Mouse (Mus musculus) ES-E14 (cell line): ENCODE data around the gene Clp1. TPM values are rescaled to one million over a fixed set of nuclear protein-coding genes. Genes with fewer than 3 reads are reported as not detected.

Experiments
- DNase-seq: peaks from one replicate; pipeline ENCODE4 v3.0.0-alpha.2; 2013; ENCODE audit warnings: low read depth, low spot score
- H3K27ac ChIP-seq: 2 replicates; pipeline ENCODE4 v1.5.1; 2012; ENCODE audit warnings: low read depth, mild to moderate bottlenecking, low read length, moderate library complexity, mixed read lengths; ENCODE audit not compliant: poor library complexity, insufficient read depth, severe bottlenecking
- H3K36me3 ChIP-seq: 2 replicates; pipeline ENCODE4 v1.6.1; 2012; ENCODE audit warnings: mild to moderate bottlenecking, low read length, moderate library complexity, mixed read lengths; ENCODE audit not compliant: control insufficient read depth, poor library complexity, insufficient read depth, severe bottlenecking
- H3K4me1 ChIP-seq, 2 experiments: fragments of 150-350 bp in 1 of 2; sonication (generic) in 1 of 2; 2 replicates each; pipeline ENCODE4 v1.6.1; 2012; ENCODE audit warnings: low read length in 2 of 2, mild to moderate bottlenecking in 1 of 2, mixed read lengths in 1 of 2; ENCODE audit not compliant: control insufficient read depth in 2 of 2, insufficient read depth in 2 of 2, poor library complexity in 1 of 2
- H3K4me3 ChIP-seq, 2 experiments: fragments of 150-350 bp in 1 of 2; sonication (generic) in 1 of 2; 2 replicates each; pipeline ENCODE4 v1.5.1; 2012; ENCODE audit warnings: low read length in 2 of 2, low read depth in 1 of 2, mild to moderate bottlenecking in 1 of 2, mixed read lengths in 1 of 2; ENCODE audit not compliant: insufficient read depth in 1 of 2, poor library complexity in 1 of 2, severe bottlenecking in 1 of 2
- H3K9ac ChIP-seq: 2 replicates; pipeline ENCODE4 v1.6.1; 2012; ENCODE audit warnings: low read depth, mild to moderate bottlenecking, low read length, mixed read lengths; ENCODE audit not compliant: poor library complexity, insufficient read depth, severe bottlenecking
- H3K9me3 ChIP-seq: fragments of 150-350 bp; sonication (generic); 2 replicates; pipeline ENCODE4 v1.6.1; 2012; ENCODE audit warnings: low read depth, mild to moderate bottlenecking, low read length; ENCODE audit not compliant: control insufficient read depth, insufficient read depth
- CHD2 ChIP-seq: IDR thresholded peaks from 2 replicates; pipeline ENCODE4 v1.6.1; 2014; ENCODE audit warnings: mild to moderate bottlenecking, low read depth, low read length, inconsistent platforms
- HCFC1 ChIP-seq: IDR thresholded peaks from 2 replicates; pipeline ENCODE4 v1.6.1; 2012; ENCODE audit warnings: low read length, inconsistent platforms, borderline replicate concordance; ENCODE audit not compliant: insufficient read depth
- MAFK ChIP-seq: IDR thresholded peaks from 2 replicates; pipeline ENCODE4 v1.6.1; 2014; ENCODE audit warnings: mild to moderate bottlenecking, low read depth, low read length, inconsistent platforms; ENCODE audit not compliant: insufficient read depth
- ZC3H11A ChIP-seq: IDR thresholded peaks from 2 replicates; pipeline ENCODE4 v1.6.1; 2012; ENCODE audit warnings: low read depth, mild to moderate bottlenecking, inconsistent platforms, low read length, borderline replicate concordance
- ZNF384 ChIP-seq: IDR thresholded peaks from 2 replicates; pipeline ENCODE4 v1.6.1; 2012; ENCODE audit warnings: low read depth, low read length, inconsistent platforms
- in situ Hi-C, 2 experiments: fragments of 600-800 bp; cut with MboI; formaldehyde crosslinking; loops; one replicate each; pipeline ENCODE4 v1.15.1; 2025; ENCODE audit warnings: low sequenced_read_pairs in 2 of 2, inconsistent platforms in 1 of 2; ENCODE audit not compliant: unreplicated experiment in 2 of 2
- total RNA-seq: library from RNA; depleted of rRNA; stranded (reverse); fragments of 300-350 nt; gene quantifications from 2 replicates; pipeline ENCODE4 v1.2.3, GENCODE M21; 2012

Clp1 gene
- total RNA-seq, 1 experiment, result 36.4 TPM

- Histone ChIP-seq H3K9ac (no peak overlapping the region), H3K36me3 (no peaks in the 10 kb centered on the region), H3K27ac (no peak overlapping the region), H3K9me3 (no peaks in the 10 kb centered on the region), H3K4me1 (peaks cover 0 to 5% of the 10 kb centered on the region in 2 experiments; a peak in 1 of 4 replicates), H3K4me3 (no peak overlapping the region)
- in situ Hi-C loops, result no loop called here
- no peak for DNase-seq
- TF ChIP-seq CHD2 (no peak), ZC3H11A (no peak), HCFC1 (no peak), ZNF384 (no peak)
Observed at GRCm38 (mm10) chr2:84756245-84756644, 29.1 kb upstream of the Clp1 start.

GRCm38 (mm10) chr2:84750115-84750514 is 23.0 kb upstream of the Clp1 start:
- Histone ChIP-seq H3K36me3 (no peaks in the 10 kb centered on the region), H3K9ac (no peak overlapping the region), H3K9me3 (no peaks in the 10 kb centered on the region), H3K27ac (no peak overlapping the region), H3K4me1 (no peaks in the 10 kb centered on the region), H3K4me3 (no peak overlapping the region)
- in situ Hi-C loops, result no loop called here
- no peak for DNase-seq
- TF ChIP-seq ZNF384, result no peak
- no peak for TF ChIP-seq HCFC1
- TF ChIP-seq CHD2, result no peak
- no peak for TF ChIP-seq MAFK
- TF ChIP-seq ZC3H11A, result no peak

GRCm38 (mm10) chr2:84744126-84744525 is 17.0 kb upstream of the Clp1 start:
- Histone ChIP-seq H3K4me3 (peak overlapping the region; percentile 85 to 99), H3K36me3 (peaks cover 13% of the 10 kb centered on the region), H3K4me1 (peaks cover 3 to 5% of the 10 kb centered on the region in 2 experiments; a peak in 2 of 4 replicates), H3K9ac (peak overlapping the region; percentile 89), H3K27ac (peak overlapping the region; percentile 95), H3K9me3 (no peaks in the 10 kb centered on the region)
- TF ChIP-seq ZNF384 (0 out of 2 replicates have a peak, but pooled peaks have one; percentile 27), ZC3H11A (no peak), HCFC1 (peak; percentile 51; the same call in 1 of the 2 replicates), CHD2 (peak; percentile 44; the same call in 1 of the 2 replicates), MAFK (no peak)
- in situ Hi-C loops, result no loop called here
- peak; percentile 79 for DNase-seq

- TF ChIP-seq HCFC1 (0 out of 2 replicates have a peak, but pooled peaks have one; percentile 20), ZC3H11A (no peak), CHD2 (peak; percentile 65; the same call in 1 of the 2 replicates), MAFK (no peak), ZNF384 (no peak)
Observed at GRCm38 (mm10) chr2:84743561-84743960, 16.4 kb upstream of the Clp1 start, which contains the start of gene Gm19426. Gene Gm19426, minus strand, starts transcription at chr2:84743655.

More at GRCm38 (mm10) chr2:84743561-84743960, 16.4 kb upstream of the Clp1 start, which contains the start of gene Gm19426:
- H3K9ac ChIP-seq, result peak within 1 kb of the TSS; percentile 99
- peak; percentile 92 for DNase-seq
- in situ Hi-C loops, result no loop called here
- peak within 1 kb of the TSS; percentile 99 for H3K27ac ChIP-seq
- H3K36me3 ChIP-seq, result peaks cover 13% of the 10 kb centered on the region
- no peaks in the 10 kb centered on the region for H3K9me3 ChIP-seq
- peaks cover 3 to 8% of the 10 kb centered on the region in 2 experiments; a peak in 2 of 4 replicates for H3K4me1 ChIP-seq
- H3K4me3 ChIP-seq, result peak within 1 kb of the TSS; percentile 85 to 99
